Mouse (Mus musculus): ENCODE data around the gene Chd4. TPM values are rescaled to one million over a fixed set of nuclear protein-coding genes. Genes with fewer than 3 reads are reported as not detected.

The Chd4 gene
- total RNA-seq, 2 experiments from 2014 or later: 173 to 193 TPM

Small RNAs within 50 kb of the gene (microRNA-seq; reads per million reads assigned to microRNA genes)
- gene Mir7045: 1.6 to 2.5 reads per million in 2 experiments

Other genes starting within 250 kb of the Chd4 start
- gene P3h3, start 238.2 kb upstream of the Chd4 start, total RNA-seq (2021): 10 to 100 TPM; 24.7 to 24.8 TPM
- gene Gpr162, start 232.0 kb upstream of the Chd4 start, total RNA-seq (2021): 100 to 1,000 TPM; 180 to 193 TPM
- under 1 TPM; 0.29 to 0.58 TPM for gene Cd4, start 207.8 kb upstream of the Chd4 start, total RNA-seq (2021)
- 1 to 10 TPM; 2.6 to 3.0 TPM for gene Lag3, start 184.3 kb upstream of the Chd4 start, total RNA-seq (2021)
- 1,000 to 10,000 TPM; 1,231 to 1,331 TPM for gene Ptms, start 175.9 kb upstream of the Chd4 start, total RNA-seq (2021)
- 100 to 1,000 TPM; 681 to 696 TPM for gene Mlf2, start 164.6 kb upstream of the Chd4 start, total RNA-seq (2021)
- gene Cops7a, start 130.4 kb upstream of the Chd4 start, total RNA-seq (2021): 100 to 1,000 TPM; 125 to 128 TPM
- 100 to 1,000 TPM; 119 to 120 TPM for gene Pianp, start 99.3 kb upstream of the Chd4 start, total RNA-seq (2021)
- gene Zfp384, start 86.8 kb upstream of the Chd4 start, total RNA-seq (2021): 10 to 100 TPM; 41.9 to 49.2 TPM
- gene Ing4, start 56.2 kb upstream of the Chd4 start, total RNA-seq (2021): 10 to 100 TPM; 62.5 to 62.6 TPM
- 1 to 10 TPM; 6.2 to 8.1 TPM for gene Acrbp, start 46.3 kb upstream of the Chd4 start, total RNA-seq (2021)
- 1 to 10 TPM in 1 of 2 experiments, under 1 TPM in 1; 0.94 to 1.6 TPM for gene Lpar5, start 28.1 kb upstream of the Chd4 start, total RNA-seq (2021)
- gene Nop2, start 35.9 kb downstream of the Chd4 start, total RNA-seq (2021): 10 to 100 TPM; 29.2 to 30.5 TPM
- gene Iffo1, start 49.3 kb downstream of the Chd4 start, total RNA-seq (2021): 10 to 100 TPM; 64.7 to 73.2 TPM
- 1,000 to 10,000 TPM; 2,098 to 2,176 TPM for gene Gapdh, start 70.5 kb downstream of the Chd4 start, total RNA-seq (2021)
- gene Ncapd2, start 95.7 kb downstream of the Chd4 start, total RNA-seq (2021): 10 to 100 TPM; 26.8 to 29.8 TPM
- gene Mrpl51, start 95.8 kb downstream of the Chd4 start, total RNA-seq (2021): 10 to 100 TPM; 67.7 to 74.4 TPM
- gene Vamp1, start 119.6 kb downstream of the Chd4 start, total RNA-seq (2021): 10 to 100 TPM; 49.3 to 62.7 TPM
- gene Tapbpl, start 135.9 kb downstream of the Chd4 start, total RNA-seq (2021): 1 to 10 TPM; 2.9 to 3.1 TPM
- gene Cd27, start 141.0 kb downstream of the Chd4 start, total RNA-seq (2021): not detected
- gene Tuba3a, start 190.1 kb downstream of the Chd4 start, total RNA-seq (2021): not detected
- 10 to 100 TPM in 1 of 2 experiments, 1 to 10 TPM in 1; 9.8 to 13.3 TPM for gene Ltbr, start 217.9 kb downstream of the Chd4 start, total RNA-seq (2021)
- 1 to 10 TPM; 2.8 to 4.1 TPM for gene Scnn1a, start 224.7 kb downstream of the Chd4 start, total RNA-seq (2021)

Data from layer of hippocampus, postnatal 14 days (tissue).